Mouse (Mus musculus): ENCODE results near the gene Rcl1.

DNA sequence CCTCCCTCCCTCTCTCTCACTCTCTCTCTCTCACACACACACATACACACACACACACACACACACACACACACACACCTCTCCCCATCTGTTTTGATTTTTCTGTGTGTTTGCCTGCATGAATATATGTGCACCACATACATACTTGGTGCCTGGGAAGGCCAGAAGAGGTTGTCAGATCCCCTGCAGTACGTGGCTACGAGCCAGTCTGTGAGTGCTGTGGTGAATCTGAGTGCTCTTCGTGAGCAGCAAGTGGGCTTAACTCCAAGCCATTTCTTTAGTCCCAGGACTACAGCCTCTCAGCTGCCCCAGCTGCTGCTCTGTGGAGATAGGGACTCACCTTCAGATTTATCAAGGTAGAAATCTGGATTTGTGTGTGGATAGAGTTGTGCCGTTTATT lies 30.0 kb downstream of the Rcl1 start:
- TF ChIP-seq CTCF (IDR thresholded peaks at IDR 0.05; ENCODE audit: borderline replicate concordance, extremely low read depth, insufficient read depth, insufficient read length) (no peak), POLR2A (IDR thresholded peaks at IDR 0.05; ENCODE audit: borderline replicate concordance, extremely low read depth, insufficient read depth, insufficient read length, poor library complexity, severe bottlenecking) (no peak)

Data from brain, embryonic 14.5 days (tissue).